Mouse (Mus musculus) erythroblast, embryonic 14.5 days (primary cell): ENCODE data around the gene Fli1.

ENCODE experiments used
- GATA1 ChIP-seq: IDR thresholded peaks from 2 replicates; pipeline ENCODE4 v1.6.1; 2012; ENCODE audit warnings: low read length, inconsistent platforms, mixed read lengths
- TAL1 ChIP-seq: IDR thresholded peaks from 3 replicates; pipeline ENCODE4 v1.6.1; 2012; ENCODE audit warnings: low read length, inconsistent platforms, mixed read lengths

DNA sequence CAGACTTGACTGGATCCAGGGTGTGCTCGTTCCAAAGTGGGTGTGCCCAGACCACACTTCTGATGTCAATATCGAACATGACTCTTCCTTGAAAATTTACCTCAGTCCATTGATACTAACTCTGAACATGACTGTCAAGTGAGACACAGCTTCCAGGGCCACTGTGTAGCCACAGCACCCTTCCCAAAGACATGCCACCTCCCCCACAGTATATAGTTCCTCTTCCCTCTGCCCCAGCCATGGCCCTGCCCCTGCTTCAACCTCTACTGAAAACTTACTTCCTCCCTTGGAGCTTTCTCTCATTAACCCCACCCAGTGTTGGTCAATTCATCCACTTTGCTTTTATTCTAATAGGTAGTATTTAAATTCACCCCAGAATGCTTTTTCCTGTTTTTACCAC is 34.0 kb downstream of the Fli1 start:
- TF ChIP-seq GATA1 = no peak
- no peak for TF ChIP-seq TAL1
